Mouse (Mus musculus) MEL (cell line): ENCODE data around the gene Polr2e. TPM values are rescaled to one million over a fixed set of nuclear protein-coding genes. Genes with fewer than 3 reads are reported as not detected.
A peak's percentile ranks its signal among the peaks of the same experiment; 100 is the strongest.

Source experiments
- DNase-seq: peaks from one replicate; pipeline ENCODE4 v3.0.0; 2011; ENCODE audit warnings: low read depth, low spot score
- H3K27ac ChIP-seq: 2 replicates; pipeline ENCODE4 v1.5.1; 2012; ENCODE audit warnings: low read depth, mild to moderate bottlenecking, control low read depth, low read length, moderate library complexity; ENCODE audit not compliant: control insufficient read depth
- H3K27me3 ChIP-seq, 2 experiments: fragments of 150-350 bp in 1 of 2; sonication (generic) in 1 of 2; 2 replicates each; pipeline ENCODE4 v1.6.1; 2012; ENCODE audit warnings: low read length in 2 of 2, mild to moderate bottlenecking in 2 of 2, improper control_type of control experiment in 1 of 2, moderate library complexity in 1 of 2; ENCODE audit not compliant: insufficient read depth in 2 of 2, control insufficient read depth in 1 of 2
- H3K36me3 ChIP-seq, 2 experiments: 2 replicates each; pipeline ENCODE4 v1.6.1; 2012 to 2014; ENCODE audit warnings: low read length in 2 of 2, improper control_type of control experiment in 1 of 2, inconsistent platforms in 1 of 2, mild to moderate bottlenecking in 1 of 2; ENCODE audit not compliant: insufficient read depth in 2 of 2, control insufficient read depth in 1 of 2
- H3K4me1 ChIP-seq, 2 experiments: fragments of 150-350 bp in 1 of 2; sonication (generic) in 1 of 2; 2 replicates each; pipeline ENCODE4 v1.6.1; 2012; ENCODE audit warnings: low read length in 2 of 2, improper control_type of control experiment in 1 of 2, mild to moderate bottlenecking in 1 of 2; ENCODE audit not compliant: insufficient read depth in 2 of 2, control insufficient read depth in 1 of 2
- H3K4me3 ChIP-seq, 2 experiments: fragments of 150-350 bp in 1 of 2; sonication (generic) in 1 of 2; 2 replicates each; pipeline ENCODE4 v1.5.1; 2012; ENCODE audit warnings: low read depth in 2 of 2, low read length in 2 of 2, mild to moderate bottlenecking in 2 of 2, moderate library complexity in 2 of 2, control low read depth in 1 of 2, improper control_type of control experiment in 1 of 2; ENCODE audit not compliant: control insufficient read depth in 1 of 2, insufficient read depth in 1 of 2
- H3K79me2 ChIP-seq: 2 replicates; pipeline ENCODE4 v1.6.1; 2012; ENCODE audit warnings: mild to moderate bottlenecking, low read length, moderate library complexity; ENCODE audit not compliant: control insufficient read depth, poor library complexity, insufficient read depth
- H3K9ac ChIP-seq: 2 replicates; pipeline ENCODE4 v1.6.1; 2012; ENCODE audit warnings: low read depth, mild to moderate bottlenecking, control low read depth, low read length, moderate library complexity; ENCODE audit not compliant: control insufficient read depth, poor library complexity, severe bottlenecking
- H3K9me3 ChIP-seq: fragments of 150-350 bp; sonication (generic); replicated peaks from 2 replicates; pipeline ENCODE4 v1.6.1; 2012; ENCODE audit warnings: mild to moderate bottlenecking, low read length, improper control_type of control experiment, moderate library complexity; ENCODE audit not compliant: insufficient read depth
- CTCF ChIP-seq, 3 experiments: IDR thresholded peaks in 2 of 3; conservative IDR thresholded peaks in 1 of 3; 2 replicates each; pipeline ENCODE4 v1.5.1; 2011 to 2012; ENCODE audit warnings: low read length in 3 of 3, low read depth in 2 of 3, mild to moderate bottlenecking in 2 of 3, improper control_type of control experiment in 1 of 3, inconsistent platforms in 1 of 3, mixed read lengths in 1 of 3, moderate library complexity in 1 of 3; ENCODE audit not compliant: control insufficient read depth in 1 of 3, insufficient read depth in 1 of 3, poor library complexity in 1 of 3, severe bottlenecking in 1 of 3
- E2F4 ChIP-seq: IDR thresholded peaks from 2 replicates; pipeline ENCODE4 v1.6.1; 2011; ENCODE audit warnings: low read depth, low read length, improper control_type of control experiment, borderline replicate concordance
- ELF1 ChIP-seq: IDR thresholded peaks from 2 replicates; pipeline ENCODE4 v1.6.1; 2014; ENCODE audit warnings: low read depth, mild to moderate bottlenecking, inconsistent platforms, low read length, improper control_type of control experiment, moderate library complexity
- GABPA ChIP-seq: IDR thresholded peaks from 2 replicates; pipeline ENCODE4 v1.6.1; 2012; ENCODE audit warnings: low read depth, mild to moderate bottlenecking, inconsistent platforms, low read length, improper control_type of control experiment, moderate library complexity
- GATA1 ChIP-seq: IDR thresholded peaks from 2 replicates; pipeline ENCODE4 v1.6.1; 2011; ENCODE audit warnings: low read depth, low read length, improper control_type of control experiment
- HCFC1 ChIP-seq: IDR thresholded peaks from 2 replicates; pipeline ENCODE4 v1.6.1; 2012; ENCODE audit warnings: low read depth, mild to moderate bottlenecking, inconsistent platforms, low read length, improper control_type of control experiment, moderate library complexity
- JUND ChIP-seq: IDR thresholded peaks from 2 replicates; pipeline ENCODE4 v1.6.1; 2011; ENCODE audit warnings: low read depth, mild to moderate bottlenecking, improper control_type of control experiment, low read length
- KAT2A ChIP-seq: conservative IDR thresholded peaks from 2 replicates; pipeline ENCODE4 v1.6.1; 2012; ENCODE audit warnings: low read depth, low read length, improper control_type of control experiment, inconsistent platforms
- MAX ChIP-seq: IDR thresholded peaks from 2 replicates; pipeline ENCODE4 v1.6.1; 2011; ENCODE audit warnings: low read length, improper control_type of control experiment
- MAZ ChIP-seq: IDR thresholded peaks from 2 replicates; pipeline ENCODE4 v1.6.1; 2012; ENCODE audit warnings: low read depth, mild to moderate bottlenecking, inconsistent platforms, low read length, improper control_type of control experiment
- MEF2A ChIP-seq: IDR thresholded peaks from 2 replicates; pipeline ENCODE4 v1.6.1; 2014; ENCODE audit warnings: low read depth, mild to moderate bottlenecking, inconsistent platforms, low read length, improper control_type of control experiment; ENCODE audit not compliant: poor library complexity, insufficient replicate concordance, severe bottlenecking; ENCODE audit errors: extremely low read depth
- MXI1 ChIP-seq: IDR thresholded peaks from 2 replicates; pipeline ENCODE4 v1.6.1; 2011; ENCODE audit warnings: mild to moderate bottlenecking, low read depth, low read length, improper control_type of control experiment
- MYC ChIP-seq: IDR thresholded peaks from 2 replicates; pipeline ENCODE4 v1.6.1; 2011; ENCODE audit warnings: low read depth, mild to moderate bottlenecking, low read length, improper control_type of control experiment, moderate library complexity
- NELFE ChIP-seq: IDR thresholded peaks from 2 replicates; pipeline ENCODE4 v1.6.1; 2011; ENCODE audit warnings: low read depth, low read length, improper control_type of control experiment
- POLR2A ChIP-seq, 2 experiments: IDR thresholded peaks; 2 replicates each; pipeline ENCODE4 v1.6.1; 2011 to 2012; ENCODE audit warnings: low read length in 2 of 2, mild to moderate bottlenecking in 2 of 2, control low read depth in 1 of 2, improper control_type of control experiment in 1 of 2, low read depth in 1 of 2, moderate library complexity in 1 of 2; ENCODE audit not compliant: control insufficient read depth in 1 of 2, insufficient read depth in 1 of 2, poor library complexity in 1 of 2
- POLR2AphosphoS5 ChIP-seq: IDR thresholded peaks from 2 replicates; pipeline ENCODE4 v1.6.1; 2012; ENCODE audit warnings: low read depth, borderline replicate concordance, mild to moderate bottlenecking, inconsistent platforms, low read length, moderate library complexity, mixed read lengths
- RAD21 ChIP-seq: IDR thresholded peaks from 2 replicates; pipeline ENCODE4 v1.6.1; 2011; ENCODE audit warnings: mild to moderate bottlenecking, low read depth, low read length, improper control_type of control experiment
- SMC3 ChIP-seq: IDR thresholded peaks from 2 replicates; pipeline ENCODE4 v1.6.1; 2011; ENCODE audit warnings: low read depth, low read length, improper control_type of control experiment
- TAL1 ChIP-seq: IDR thresholded peaks from 2 replicates; pipeline ENCODE4 v1.6.1; 2012; ENCODE audit warnings: mild to moderate bottlenecking, inconsistent platforms, low read length, moderate library complexity, mixed read lengths
- UBTF ChIP-seq: IDR thresholded peaks from 2 replicates; pipeline ENCODE4 v1.6.1; 2012; ENCODE audit warnings: low read depth, mild to moderate bottlenecking, inconsistent platforms, low read length, improper control_type of control experiment, moderate library complexity, borderline replicate concordance; ENCODE audit not compliant: insufficient read depth
- USF1 ChIP-seq: IDR thresholded peaks from 2 replicates; pipeline ENCODE4 v1.6.1; 2014; ENCODE audit warnings: low read depth, mild to moderate bottlenecking, inconsistent platforms, low read length, improper control_type of control experiment, moderate library complexity
- USF2 ChIP-seq, 2 experiments: IDR thresholded peaks; 2 replicates each; pipeline ENCODE4 v1.6.1; 2011 to 2012; ENCODE audit warnings: improper control_type of control experiment in 2 of 2, low read length in 2 of 2, borderline replicate concordance in 1 of 2, inconsistent platforms in 1 of 2, low read depth in 1 of 2, mild to moderate bottlenecking in 1 of 2; ENCODE audit not compliant: insufficient read depth in 1 of 2
- ZC3H11A ChIP-seq: IDR thresholded peaks from 2 replicates; pipeline ENCODE4 v1.6.1; 2012; ENCODE audit warnings: low read depth, mild to moderate bottlenecking, inconsistent platforms, low read length, improper control_type of control experiment
- ZKSCAN1 ChIP-seq: IDR thresholded peaks from 2 replicates; pipeline ENCODE4 v1.6.1; 2012; ENCODE audit warnings: low read depth, mild to moderate bottlenecking, inconsistent platforms, low read length, improper control_type of control experiment, moderate library complexity
- ZMIZ1 ChIP-seq: IDR thresholded peaks from 2 replicates; pipeline ENCODE4 v1.6.1; 2012; ENCODE audit warnings: low read depth, mild to moderate bottlenecking, inconsistent platforms, low read length, improper control_type of control experiment, moderate library complexity
- ZNF384 ChIP-seq: IDR thresholded peaks from 2 replicates; pipeline ENCODE4 v1.6.1; 2012; ENCODE audit warnings: low read depth, mild to moderate bottlenecking, inconsistent platforms, low read length, improper control_type of control experiment
- polyA plus RNA-seq, 2 experiments: library from polyadenylated mRNA; stranded (reverse) in 1 of 2; unstranded in 1 of 2; fragments of >175 nt in 1 of 2; fragments of >200 nt in 1 of 2; gene quantifications; 2 replicates each; pipeline versions ENCODE4 v1.2.1 to v1.2.4; 2012; ENCODE audit warnings: low replicate concordance in 2 of 2, low read depth in 1 of 2; ENCODE audit not compliant: insufficient read length in 2 of 2, insufficient read depth in 1 of 2, missing spikeins in 1 of 2
- total RNA-seq: library from RNA; depleted of rRNA; stranded (reverse); fragments of 300-350 nt; gene quantifications from 2 replicates; pipeline ENCODE4 v1.2.3, GENCODE M21; 2012

Gene Polr2e
- total and polyA plus RNA-seq, 3 experiments: 169 to 279 (median 258) TPM

GRCm38 (mm10) chr10:80016511-80016910, 23.1 kb downstream of the Polr2e start, which contains the start of gene Arhgap45 (continued):
- TF ChIP-seq MAX (peak; percentile 95), MXI1 (peak; percentile 97), SMC3 (no peak), E2F4 (no peak), CTCF (IDR thresholded peaks at IDR 0.05 in 2 of 3, conservative IDR thresholded peaks at IDR 0.05 in 1 of 3; ENCODE audit: control insufficient read depth in 1 of 3, insufficient read depth in 1 of 3, low read depth in 2 of 3, low read length in 3 of 3, poor library complexity in 1 of 3, severe bottlenecking in 1 of 3) (no peak), TAL1 (no peak), GATA1 (no peak), USF1 (peak; percentile 98), ZKSCAN1 (no peak), ZNF384 (no peak)

- no peak overlapping the region for H3K27ac ChIP-seq
- no peaks in the 10 kb centered on the region for H3K9me3 ChIP-seq
- H3K36me3 ChIP-seq: peaks cover 2 to 11% of the 10 kb centered on the region in 2 experiments; a peak in 3 of 4 replicates
- no peak for DNase-seq
- H3K4me3 ChIP-seq: no peak overlapping the region
- TF ChIP-seq GABPA (no peak), MEF2A (no peak), KAT2A (no peak), ELF1 (no peak), MXI1 (no peak)
- no peak overlapping the region for H3K9ac ChIP-seq
- H3K79me2 ChIP-seq: peaks cover 12% of the 10 kb centered on the region
- H3K27me3 ChIP-seq: no peaks in the 10 kb centered on the region
- peaks cover 10 to 19% of the 10 kb centered on the region in 2 experiments for H3K4me1 ChIP-seq
Measured at GRCm38 (mm10) chr10:80015583-80015982, 24.0 kb downstream of the Polr2e start.

GRCm38 (mm10) chr10:80014484-80015290, 24.9 kb downstream of the Polr2e start:
- Histone ChIP-seq H3K9ac (no peak overlapping the region), H3K36me3 (peaks cover 8 to 11% of the 10 kb centered on the region in 2 experiments), H3K27ac (no peak overlapping the region), H3K27me3 (no peaks in the 10 kb centered on the region), H3K9me3 (no peaks in the 10 kb centered on the region)
- TF ChIP-seq HCFC1 (no peak), ZMIZ1 (no peak), NELFE (no peak), MEF2A (no peak), POLR2AphosphoS5 (no peak), MXI1 (no peak), JUND (no peak), CTCF (IDR thresholded peaks at IDR 0.05 in 2 of 3, conservative IDR thresholded peaks at IDR 0.05 in 1 of 3; ENCODE audit: control insufficient read depth in 1 of 3, insufficient read depth in 1 of 3, low read depth in 2 of 3, low read length in 3 of 3, poor library complexity in 1 of 3, severe bottlenecking in 1 of 3) (peak; percentile 43 to 64 (median 56)), MAZ (no peak), MYC (no peak), GABPA (no peak), RAD21 (peak; percentile 40), UBTF (no peak), SMC3 (peak; percentile 47), ZC3H11A (peak; percentile 28; the same call in 1 of the 2 replicates), TAL1 (no peak), POLR2A (IDR thresholded peaks at IDR 0.05; ENCODE audit: control insufficient read depth in 1 of 2, insufficient read depth in 1 of 2, low read depth in 1 of 2, low read length in 2 of 2, poor library complexity in 1 of 2) (no peak), E2F4 (no peak), USF2 (IDR thresholded peaks at IDR 0.05; ENCODE audit: borderline replicate concordance in 1 of 2, insufficient read depth in 1 of 2, low read depth in 1 of 2, low read length in 2 of 2) (no peak)
- TF ChIP-seq, all 39 proteins: peak for 4
- Histone ChIP-seq H3K4me1 (peaks cover 10 to 19% of the 10 kb centered on the region in 2 experiments), H3K4me3 (no peak overlapping the region), H3K79me2 (peaks cover 12% of the 10 kb centered on the region)
- peak; percentile 37 for DNase-seq
